Mouse (Mus musculus) small intestine, adult 2 months (tissue): ENCODE results near the gene Cspg4. TPM values are rescaled to one million over a fixed set of nuclear protein-coding genes. Genes with fewer than 3 reads are reported as not detected.
"Not testable (repeated sequence)": the region's sequence is repeated elsewhere in the genome, so short reads cannot be mapped to it uniquely, and the experiment has no call there.

Experiments used
- H3K27ac ChIP-seq: fragments of 200-500 bp; 2 replicates; pipeline ENCODE4 v1.5.1; 2012; ENCODE audit warnings: low read depth, low read length, control low read depth, inconsistent platforms; ENCODE audit not compliant: insufficient read depth
- H3K27me3 ChIP-seq: fragments of 200-500 bp; 2 replicates; pipeline ENCODE4 v1.6.1; 2012; ENCODE audit warnings: mild to moderate bottlenecking, moderate library complexity, low read length, inconsistent platforms; ENCODE audit not compliant: control insufficient read depth, insufficient read depth
- H3K36me3 ChIP-seq: fragments of 200-500 bp; 2 replicates; pipeline ENCODE4 v1.6.1; 2012; ENCODE audit warnings: mild to moderate bottlenecking, low read length, control low read depth, inconsistent platforms; ENCODE audit not compliant: control insufficient read depth, insufficient read depth
- H3K4me1 ChIP-seq: fragments of 200-500 bp; 2 replicates; pipeline ENCODE4 v1.6.1; 2012; ENCODE audit warnings: low read length, inconsistent platforms, mixed read lengths; ENCODE audit not compliant: control insufficient read depth, insufficient read depth, insufficient read length
- H3K4me3 ChIP-seq: fragments of 200-500 bp; 2 replicates; pipeline ENCODE4 v1.5.1; 2012; ENCODE audit warnings: low read depth, mild to moderate bottlenecking, control low read depth, inconsistent platforms, low read length, moderate library complexity
- CTCF ChIP-seq: fragments of 200-500 bp; IDR thresholded peaks from 2 replicates; pipeline ENCODE4 v1.5.1; 2012; ENCODE audit warnings: low read depth, mild to moderate bottlenecking, control low read depth, inconsistent platforms, low read length, moderate library complexity, mixed read lengths; ENCODE audit not compliant: insufficient replicate concordance, insufficient read length; ENCODE audit errors: extremely low read depth
- POLR2A ChIP-seq: fragments of 200-500 bp; IDR thresholded peaks from 2 replicates; pipeline ENCODE4 v1.6.1; 2012; ENCODE audit warnings: low read depth, mild to moderate bottlenecking, control low read depth, inconsistent platforms, low read length, moderate library complexity
- WGBS: fragments of 180-500 bp; shearing (Covaris S2); methylation state at CpG from one replicate; pipeline ENCODE4 v1.1.7; 2018; 5-methylcytosine and 5-hydroxymethylcytosine counted together
- polyA plus RNA-seq: library from polyadenylated mRNA; depleted of rRNA; stranded (reverse); fragments of >200 nt; gene quantifications from 2 replicates; pipeline ENCODE4 v1.2.3, GENCODE M21; 2012; rRNA removed

Cspg4 gene
- polyA plus RNA-seq, 1 experiment, result 11.4 TPM

DNA sequence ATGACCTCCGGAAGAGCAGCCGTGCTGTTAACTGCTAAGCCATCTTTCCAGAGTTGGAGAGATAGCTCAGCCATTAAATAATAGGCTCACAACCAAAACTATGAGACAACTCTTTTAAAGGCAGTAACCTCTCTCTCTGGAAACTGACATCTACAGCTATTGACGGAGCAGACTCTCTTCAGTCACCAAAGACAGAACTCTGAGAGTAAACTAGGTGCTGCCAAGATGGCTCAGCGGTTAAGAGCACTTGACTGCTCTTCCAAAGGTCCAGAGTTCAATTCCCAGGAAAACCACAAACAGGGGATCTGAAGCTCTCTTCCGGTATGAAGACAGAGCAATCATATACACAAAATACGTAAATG lies 72.0 kb downstream of the Cspg4 start:
- Histone ChIP-seq H3K4me1 (peaks cover 4% of the 10 kb centered on the region; the same call in 1 of the 2 replicates), H3K36me3 (0 out of 2 replicates have a peak, but pooled peaks cover 4% of the 10 kb centered on the region), H3K27ac (peak overlapping the region; percentile 46), H3K4me3 (peak overlapping the region; percentile 90; the same call in 1 of the 2 replicates), H3K27me3 (no peaks in the 10 kb centered on the region)
- 6% methylated on average over 6 of the region's 6 CpGs for WGBS
- no peak for TF ChIP-seq CTCF
- TF ChIP-seq POLR2A, result no peak

DNA sequence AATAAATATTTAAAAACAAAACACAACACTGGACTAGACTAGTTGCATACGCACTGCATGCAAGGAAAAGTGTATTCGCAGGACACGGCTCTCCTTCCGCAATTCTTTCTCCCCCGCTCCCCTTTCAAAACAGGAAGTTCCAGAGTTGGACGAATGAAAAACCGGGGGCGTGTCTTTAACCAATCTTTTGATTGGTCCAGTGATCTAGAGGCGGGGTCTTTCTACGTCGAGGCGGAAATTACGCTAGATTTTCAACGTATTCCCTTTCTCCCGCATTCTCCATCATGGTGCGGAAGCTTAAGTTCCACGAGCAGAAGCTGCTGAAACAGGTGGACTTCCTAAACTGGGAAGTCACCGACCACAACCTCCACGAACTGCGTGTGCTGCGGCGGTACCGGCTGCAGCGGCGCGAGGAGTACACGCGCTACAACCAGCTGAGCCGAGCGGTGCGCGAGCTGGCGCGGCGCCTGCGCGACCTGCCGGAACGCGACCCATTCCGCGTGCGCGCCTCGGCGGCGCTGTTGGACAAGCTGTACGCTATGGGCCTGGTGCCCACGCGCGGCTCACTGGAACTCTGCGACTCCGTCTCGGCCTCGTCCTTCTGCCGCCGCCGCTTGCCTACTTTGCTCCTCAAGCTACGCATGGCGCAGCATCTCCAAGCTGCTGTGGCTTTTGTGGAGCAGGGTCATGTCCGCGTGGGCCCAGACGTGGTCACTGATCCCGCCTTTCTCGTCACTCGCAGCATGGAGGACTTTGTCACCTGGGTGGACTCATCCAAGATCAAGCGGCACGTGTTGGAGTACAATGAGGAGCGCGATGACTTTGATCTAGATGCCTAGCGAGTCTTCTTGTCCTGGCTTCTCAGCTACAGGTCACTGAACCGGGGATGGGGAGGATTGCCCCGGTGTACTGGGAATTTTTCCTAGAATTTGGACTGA lies 72.7 kb downstream of the Cspg4 start, which contains the start of gene Imp3:
Gene Imp3, plus strand, starts transcription at position 253 of the 938 bp plus-strand sequence.
- WGBS, result under 1% methylated on average over 73 of the region's 73 CpGs
- Histone ChIP-seq H3K4me1 (peaks cover 4% of the 10 kb centered on the region; the same call in 1 of the 2 replicates), H3K36me3 (0 out of 2 replicates have a peak, but pooled peaks cover 4% of the 10 kb centered on the region), H3K27ac (peak within 1 kb of the TSS; percentile 90), H3K4me3 (peak within 1 kb of the TSS; percentile 90), H3K27me3 (no peaks in the 10 kb centered on the region)
- TF ChIP-seq CTCF, result no peak
- TF ChIP-seq POLR2A, result no peak

DNA sequence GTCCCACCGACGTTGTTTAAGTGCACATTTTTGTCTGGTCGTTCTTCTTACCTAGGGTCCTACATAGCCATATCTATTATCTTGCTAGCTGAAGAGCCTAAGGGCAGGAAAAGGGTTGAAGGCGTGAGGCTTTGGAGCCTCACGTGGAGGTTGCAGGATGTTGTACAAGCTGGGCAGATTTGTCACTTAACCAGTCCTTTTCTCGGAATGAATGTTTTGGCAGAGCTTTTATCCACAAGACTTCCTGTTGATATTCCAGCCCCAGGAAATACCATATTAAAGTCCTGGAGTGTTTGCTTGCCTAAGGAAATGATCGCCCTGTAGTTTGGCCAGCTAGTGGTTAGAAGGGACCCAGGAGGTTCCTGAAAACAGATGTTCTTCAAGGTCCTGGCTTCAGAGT lies 73.5 kb downstream of the Cspg4 start:
- H3K4me3 ChIP-seq, result peak overlapping the region; percentile 52
- WGBS, result under 1% methylated on average over 7 of the region's 7 CpGs
- H3K36me3 ChIP-seq, result 0 out of 2 replicates have a peak, but pooled peaks cover 4% of the 10 kb centered on the region
- H3K27ac ChIP-seq, result peak overlapping the region; percentile 90
- no peaks in the 10 kb centered on the region for H3K27me3 ChIP-seq
- TF ChIP-seq POLR2A (no peak), CTCF (no peak)
- H3K4me1 ChIP-seq, result peaks cover 4% of the 10 kb centered on the region; the same call in 1 of the 2 replicates

DNA sequence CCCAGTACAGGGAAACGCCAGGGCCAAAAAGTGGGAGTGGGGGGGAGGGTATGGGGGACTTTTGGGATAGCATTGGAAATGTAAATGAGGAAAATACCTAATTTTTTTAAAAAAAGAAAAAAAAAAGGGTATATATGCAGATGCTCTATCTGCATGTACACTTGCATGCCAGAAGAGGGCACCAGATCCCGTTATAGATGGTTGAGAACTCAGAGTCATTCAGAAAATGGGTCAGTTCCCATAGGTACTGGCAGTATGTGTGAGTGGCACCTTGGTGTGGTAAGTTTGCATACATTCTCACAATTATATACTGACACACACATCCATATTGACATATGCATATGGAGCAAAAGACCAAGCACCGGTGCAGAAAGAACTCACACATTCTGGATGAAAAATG lies 82.6 kb downstream of the Cspg4 start:
- not testable (repeated sequence) for H3K4me3 ChIP-seq, H3K27ac ChIP-seq, H3K27me3 ChIP-seq, H3K4me1 ChIP-seq, H3K36me3 ChIP-seq
- WGBS, result 31% methylated on average over 3 of the region's 3 CpGs

DNA sequence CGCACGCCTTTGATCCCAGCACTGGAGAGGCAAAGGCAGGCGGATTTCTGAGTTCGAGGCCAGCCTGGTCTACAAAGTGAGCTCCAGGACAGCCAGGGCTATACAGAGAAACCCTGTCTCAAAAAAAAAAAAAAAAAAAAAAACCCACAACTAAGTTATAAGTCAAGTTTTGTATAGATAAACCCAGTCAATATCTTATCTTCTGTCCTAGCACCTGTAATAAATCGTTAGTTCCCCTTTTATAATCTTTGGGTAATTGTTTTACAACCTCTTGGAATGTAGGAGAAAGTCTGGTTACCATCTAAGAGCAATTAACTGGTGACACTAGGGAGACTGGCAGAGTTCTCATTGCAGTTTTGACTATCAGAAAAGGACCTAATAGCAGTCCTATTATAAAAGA lies 83.9 kb downstream of the Cspg4 start:
- H3K36me3 ChIP-seq, H3K27me3 ChIP-seq, H3K27ac ChIP-seq, H3K4me1 ChIP-seq, H3K4me3 ChIP-seq: not testable (repeated sequence)
- whole genome bisulfite sequencing, result 30% methylated on average over 5 of the region's 5 CpGs

Other genes with a start within 250 kb of the Cspg4 start
- 0.38 and 0.39 TPM in 2 replicates for gene Lingo1, start 68.6 kb upstream of the Cspg4 start, polyA plus RNA-seq
- 1.0 and 2.3 TPM in 2 replicates for gene Odf3l1, start 354 bp upstream of the Cspg4 start, polyA plus RNA-seq
- 2.7 and 3.8 TPM in 2 replicates for gene Snx33, start 63.3 kb downstream of the Cspg4 start, polyA plus RNA-seq
- 144 and 233 TPM in 2 replicates for gene Imp3, start 72.4 kb downstream of the Cspg4 start, polyA plus RNA-seq
- 1.1 and 2.0 TPM in 2 replicates for gene Snupn, start 85.8 kb downstream of the Cspg4 start, polyA plus RNA-seq
- 12.6 and 24.5 TPM in 2 replicates for gene Ptpn9, start 129.9 kb downstream of the Cspg4 start, polyA plus RNA-seq
- gene Sin3a, start 207.0 kb downstream of the Cspg4 start, polyA plus RNA-seq, result 24.1 and 44.1 TPM in 2 replicates